Mouse (Mus musculus) thymus, adult 2 months (tissue): ENCODE measurements around the gene Dynlrb2.

Experiments used
- CTCF ChIP-seq: fragments of 200-500 bp; IDR thresholded peaks from 2 replicates; pipeline ENCODE4 v1.5.1; 2012; ENCODE audit warnings: mild to moderate bottlenecking, control low read depth, low read length, moderate library complexity, borderline replicate concordance; ENCODE audit not compliant: control insufficient read depth, poor library complexity, insufficient read depth; ENCODE audit errors: extremely low read depth
- POLR2A ChIP-seq: fragments of 200-500 bp; IDR thresholded peaks from 2 replicates; pipeline ENCODE4 v1.6.1; 2012; ENCODE audit warnings: mild to moderate bottlenecking, low read length, control low read depth, moderate library complexity; ENCODE audit not compliant: control insufficient read depth, poor library complexity, insufficient read depth; ENCODE audit errors: extremely low read depth

DNA sequence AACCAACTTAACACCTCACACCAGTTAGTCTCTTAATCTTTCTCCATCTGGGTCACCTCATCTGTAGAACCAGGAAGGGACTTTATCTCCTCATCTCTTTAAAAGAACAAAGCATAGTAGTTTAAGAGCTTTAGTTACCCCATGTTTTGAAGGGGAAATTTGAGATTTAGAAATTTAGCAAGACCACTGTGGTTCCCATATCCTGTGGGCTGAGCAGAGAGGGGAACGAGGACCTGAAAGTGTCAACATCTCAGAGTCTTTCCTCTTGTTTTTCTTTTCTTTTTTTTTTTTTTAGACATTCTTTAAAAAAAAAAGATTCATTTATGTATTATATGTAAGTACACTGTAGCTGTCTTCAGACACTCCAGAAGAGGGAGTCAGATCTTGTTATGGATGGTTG lies 38.6 kb downstream of the Dynlrb2 start:
- TF ChIP-seq POLR2A (no peak), CTCF (no peak)
